8 mouse cellular contexts compared by ENCODE assay signal in the genomic region with DNA sequence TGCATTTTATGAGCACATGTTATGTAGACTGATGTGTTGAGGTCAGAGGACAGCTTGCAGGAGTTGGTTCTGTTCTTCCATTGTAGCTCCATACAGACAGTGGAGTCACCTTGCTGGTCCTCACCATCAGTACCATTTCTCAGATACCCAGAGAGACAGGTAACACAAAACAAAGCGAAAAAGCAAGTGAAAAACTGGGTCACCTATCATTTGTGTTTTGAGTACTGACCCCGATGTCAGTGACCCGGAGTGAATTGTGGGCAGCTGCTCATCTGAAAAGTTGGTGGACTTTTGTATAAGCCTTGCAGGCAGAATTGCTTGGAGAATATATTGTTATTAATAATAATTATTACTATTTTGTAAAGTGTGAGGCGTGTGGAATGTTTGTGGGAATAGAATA. TPM values are rescaled to one million over a fixed set of nuclear protein-coding genes. Genes with fewer than 3 reads are reported as not detected.
A peak's percentile ranks its signal among the peaks of the same experiment; 100 is the strongest.
DNase-seq lines count a peak whose midpoint lies in the region; ATAC-seq and TF ChIP-seq lines count a peak whose summit lies in the region.
"Had no signal": no experiment of that assay in that cellular context is flagged by ENCODE, and none has a peak within 500 bp of the region (broad histone marks: within the 10 kb centered on the region; RNA-seq: fewer than 3 reads in every experiment).

No protein-coding gene starts in this region.

- H3K36me3 ChIP-seq in heart, embryonic 14.5 days (ENCODE audit: control insufficient read depth, insufficient read depth, low read length) = no peaks in the 10 kb centered on the region
- H3K36me3 ChIP-seq in forebrain, embryonic 11.5 days (ENCODE audit: control insufficient read depth, insufficient read depth, low read length) = no peaks in the 10 kb centered on the region
- no peaks in the 10 kb centered on the region for H3K36me3 ChIP-seq in heart, postnatal 0 days (replicated peaks; ENCODE audit: control insufficient read depth, insufficient read depth, low read length)
- no peaks in the 10 kb centered on the region for H3K36me3 ChIP-seq in midbrain, embryonic 15.5 days (replicated peaks)
- H3K36me3 ChIP-seq: liver, embryonic 12.5 days had no signal

- peak overlapping the region; percentile 42 for H3K4me2 ChIP-seq in heart, embryonic 14.5 days (ENCODE audit: low read length)
- 0 out of 2 replicates have a peak overlapping the region, but pooled peaks have one; percentile 15 for H3K4me2 ChIP-seq in forebrain, embryonic 11.5 days (ENCODE audit: low read depth, low read length, severe bottlenecking)
- peak overlapping the region; percentile 55; the same call in 1 of the 2 replicates for H3K4me2 ChIP-seq in heart, postnatal 0 days (ENCODE audit: low read depth, low read length)
- no peak overlapping the region for H3K4me2 ChIP-seq in midbrain, embryonic 15.5 days
- H3K4me2 ChIP-seq: liver, embryonic 12.5 days had no signal

- peak overlapping the region; percentile 35; the same call in 1 of the 2 replicates for H3K9ac ChIP-seq in heart, embryonic 14.5 days (ENCODE audit: low read length)
- H3K9ac ChIP-seq in forebrain, embryonic 11.5 days (ENCODE audit: low read length) = no peak overlapping the region
- H3K9ac ChIP-seq in heart, postnatal 0 days (replicated peaks; ENCODE audit: low read depth, low read length) = no peak overlapping the region
- H3K9ac ChIP-seq in midbrain, embryonic 15.5 days = no peak overlapping the region
- H3K9ac ChIP-seq: liver, embryonic 12.5 days had no signal

- no peak for TF ChIP-seq CTCF in heart, postnatal 0 days (IDR thresholded peaks at IDR 0.05; ENCODE audit: low read depth)

- no peak for TF ChIP-seq EP300 in heart, postnatal 0 days (IDR thresholded peaks at IDR 0.05; ENCODE audit: low read depth)

- peaks cover 29 to 73% of the 10 kb centered on the region in 2 experiments for H3K4me1 ChIP-seq in heart, embryonic 14.5 days (ENCODE audit: control insufficient read depth in 2 of 2, insufficient read depth in 2 of 2, low read length in 2 of 2)
- H3K4me1 ChIP-seq in forebrain, embryonic 11.5 days (replicated peaks; ENCODE audit: control insufficient read depth, insufficient read depth, low read length) = peaks cover 23% of the 10 kb centered on the region; the same call in 1 of the 2 replicates
- H3K4me1 ChIP-seq in heart, postnatal 0 days (ENCODE audit: control insufficient read depth, insufficient read depth) = peaks cover 65% of the 10 kb centered on the region
- H3K4me1 ChIP-seq in midbrain, embryonic 15.5 days = peaks cover 22% of the 10 kb centered on the region

- no peak for DNase-seq in heart, postnatal 36 days
- DNase-seq in forebrain, embryonic 11.5 days (ENCODE audit: low spot score) = no peak
- no peak for DNase-seq in heart, postnatal 0 days (ENCODE audit: low spot score)
- no peak for DNase-seq in layer of hippocampus, adult 9-10 months (ENCODE audit: low spot score)

- WGBS in heart, embryonic 14.5 days = 80% methylated on average over 4 of the region's 4 CpGs
- WGBS in forebrain, embryonic 11.5 days = 52% methylated on average over 4 of the region's 4 CpGs
- WGBS in heart, postnatal 0 days = 77% methylated on average over 4 of the region's 4 CpGs
- 59% methylated on average over 4 of the region's 4 CpGs for WGBS in midbrain, embryonic 15.5 days

- no peak for ATAC-seq in heart, embryonic 14.5 days (ENCODE audit: insufficient number of reproducible peaks, insufficient read depth, low FRiP score, low read depth)
- peak; percentile 4; the same call in 1 of the 2 replicates for ATAC-seq in forebrain, embryonic 11.5 days (replicated peaks; ENCODE audit: low FRiP score)
- no peak for ATAC-seq in heart, postnatal 0 days (ENCODE audit: insufficient read depth, low read depth)
- ATAC-seq in midbrain, embryonic 15.5 days (replicated peaks) = no peak
- ATAC-seq in monocyte, adult 5-6 weeks (replicated peaks; ENCODE audit: insufficient number of reproducible peaks, low FRiP score, low TSS enrichment, poor library complexity, severe bottlenecking) = no peak
- ATAC-seq: liver, embryonic 12.5 days had no signal

- H3K27ac ChIP-seq in heart, embryonic 14.5 days (replicated peaks in 1 of 2; ENCODE audit: control insufficient read depth in 1 of 2, insufficient read depth in 1 of 2, low read depth in 2 of 2, low read length in 2 of 2) = peak overlapping the region in 1 of 2 experiments; percentile 83; a peak in 3 of 4 replicates
- peak overlapping the region; percentile 69 for H3K27ac ChIP-seq in forebrain, embryonic 11.5 days (ENCODE audit: low read depth, low read length)
- H3K27ac ChIP-seq in heart, postnatal 0 days (ENCODE audit: low read depth) = peak overlapping the region; percentile 91
- peak overlapping the region; percentile 65 for H3K27ac ChIP-seq in midbrain, embryonic 15.5 days

- H3K27me3 ChIP-seq in heart, embryonic 14.5 days (ENCODE audit: control insufficient read depth, insufficient read depth, low read length) = no peaks in the 10 kb centered on the region
- no peaks in the 10 kb centered on the region for H3K27me3 ChIP-seq in forebrain, embryonic 11.5 days (ENCODE audit: control insufficient read depth, insufficient read depth, low read length)
- no peaks in the 10 kb centered on the region for H3K27me3 ChIP-seq in heart, postnatal 0 days (ENCODE audit: control insufficient read depth, insufficient read depth, low read length)
- H3K27me3 ChIP-seq in midbrain, embryonic 15.5 days (replicated peaks) = no peaks in the 10 kb centered on the region
- H3K27me3 ChIP-seq: liver, embryonic 12.5 days had no signal

- H3K4me3 ChIP-seq in heart, embryonic 14.5 days (ENCODE audit: control insufficient read depth in 1 of 2, insufficient read depth in 1 of 2, low read depth in 1 of 2, low read length in 2 of 2) = no peak overlapping the region
- no peak overlapping the region for H3K4me3 ChIP-seq in forebrain, embryonic 11.5 days (ENCODE audit: low read depth, low read length)
- H3K4me3 ChIP-seq in heart, postnatal 0 days (ENCODE audit: low read depth, low read length) = no peak overlapping the region
- H3K4me3 ChIP-seq in midbrain, embryonic 15.5 days = no peak overlapping the region
- H3K4me3 ChIP-seq: liver, embryonic 12.5 days had no signal

- H3K9me3 ChIP-seq in heart, embryonic 14.5 days (ENCODE audit: control insufficient read depth, low read length) = no peaks in the 10 kb centered on the region
- no peaks in the 10 kb centered on the region for H3K9me3 ChIP-seq in forebrain, embryonic 11.5 days (ENCODE audit: control insufficient read depth, low read length)
- no peaks in the 10 kb centered on the region for H3K9me3 ChIP-seq in heart, postnatal 0 days (replicated peaks; ENCODE audit: control insufficient read depth, low read length)
- no peaks in the 10 kb centered on the region for H3K9me3 ChIP-seq in midbrain, embryonic 15.5 days
- H3K9me3 ChIP-seq: liver, embryonic 12.5 days had no signal

- intact Hi-C loops in heart, postnatal 36 days (cut with DNase I) = loop anchor here (2.0 kb wide), 1 partner anchor 24 kb away; no protein-coding TSS in a partner anchor

RNA-seq across cellular contexts. Expression of a gene that starts 27.6 kb away (rescaled TPM):
- polyA plus RNA-seq in heart, embryonic 14.5 days (2014; fragmentation: Nextera tagmentation; extraction: Ambion mirVana) = 6.2 and 6.7 TPM in 2 replicates
- total RNA-seq in heart, postnatal 36 days (2021) = 10 to 100 TPM; 17.8 to 18.6 TPM
- 9.7 and 11.5 TPM in 2 replicates for polyA plus RNA-seq in forebrain, embryonic 11.5 days (2014; fragmentation: Nextera tagmentation; extraction: Ambion mirVana)
- 15.2 and 17.8 TPM in 2 replicates for total RNA-seq in heart, postnatal 0 days (2014; rRNA removed; ENCODE audit: low replicate concordance)
- polyA plus RNA-seq in heart, postnatal 0 days (2015; fragmentation: Nextera tagmentation; extraction: Ambion mirVana) = 3.5 and 3.9 TPM in 2 replicates
- polyA plus RNA-seq in midbrain, embryonic 15.5 days (2015; fragmentation: Nextera tagmentation; extraction: Ambion mirVana) = 8.0 and 8.1 TPM in 2 replicates
- 12.1 to 19.9 TPM (median 16.2 TPM) in 3 replicates for total RNA-seq in monocyte, adult 5-6 weeks (2017)
